Mouse (Mus musculus) CD4-positive naive resting alpha-beta T cell, adult 76 days (primary cell): ENCODE measurements around the gene Olfr313. TPM values are rescaled to one million over a fixed set of nuclear protein-coding genes. Genes with fewer than 3 reads are reported as not detected.

Source experiments
- total RNA-seq: library from RNA; stranded (reverse); gene quantifications from one replicate; pipeline ENCODE4 v1.2.4, GENCODE M21; 2023

Olfr313 gene
- total RNA-seq, result not detected

GRCm38 (mm10) chr11:58814700-58815099 is at the start of gene Olfr313:
Gene Olfr313 (plus strand): TSS chr11:58815000.

GRCm38 (mm10) chr11:58772888-58773287 is 41.9 kb upstream of the Olfr313 start, which contains the start of gene Olfr315:
Gene Olfr315 (plus strand): TSS chr11:58773188.

GRCm38 (mm10) chr11:58782480-58783089 is 32.2 kb upstream of the Olfr313 start, which contains the start of gene Olfr314:
Gene Olfr314 (plus strand): TSS chr11:58782952.

GRCm38 (mm10) chr11:58801558-58802228 is 13.1 kb upstream of the Olfr313 start, which contains the start of gene Fam183b:
Gene Fam183b (minus strand): TSS chr11:58801960.

GRCm38 (mm10) chr11:58828937-58829336 is 14.1 kb downstream of the Olfr313 start, which contains the start of gene Olfr312:
Gene Olfr312 (plus strand): TSS chr11:58829237.

GRCm38 (mm10) chr11:58838951-58839350 is 24.2 kb downstream of the Olfr313 start, which contains the start of gene Olfr311:
Gene Olfr311 (plus strand): TSS chr11:58839251.

GRCm38 (mm10) chr11:58846919-58847461 is 32.2 kb downstream of the Olfr313 start, which contains the start of gene Gm12258:
Gene Gm12258 (plus strand): TSS chr11:58847158.

GRCm38 (mm10) chr11:58867039-58867953 is 52.5 kb downstream of the Olfr313 start, which contains the start of gene 2810021J22Rik:
Gene 2810021J22Rik (plus strand): TSS chr11:58867216.

Other genes with a start within 250 kb of the Olfr313 start
- not detected for gene Olfr224, start 244.4 kb upstream of the Olfr313 start, total RNA-seq
- not detected for gene Olfr325, start 237.3 kb upstream of the Olfr313 start, total RNA-seq
- gene Olfr324, start 219.9 kb upstream of the Olfr313 start, total RNA-seq, result not detected
- gene 2210407C18Rik, start 198.9 kb upstream of the Olfr313 start, total RNA-seq, result not detected
- not detected for gene Olfr323, start 184.5 kb upstream of the Olfr313 start, total RNA-seq
- 0.35 TPM for gene Trim58, start 174.5 kb upstream of the Olfr313 start, total RNA-seq
- not detected for gene Olfr322, start 156.2 kb upstream of the Olfr313 start, total RNA-seq
- gene Olfr320, start 133.9 kb upstream of the Olfr313 start, total RNA-seq, result not detected
- gene Olfr319, start 115.8 kb upstream of the Olfr313 start, total RNA-seq, result not detected
- 0.70 TPM for gene Olfr318, start 91.0 kb upstream of the Olfr313 start, total RNA-seq
- gene Olfr317, start 75.8 kb upstream of the Olfr313 start, total RNA-seq, result not detected
- gene Olfr316, start 62.3 kb upstream of the Olfr313 start, total RNA-seq, result not detected
- not detected for gene Olfr315, start 41.8 kb upstream of the Olfr313 start, total RNA-seq
- not detected for gene Olfr314, start 32.0 kb upstream of the Olfr313 start, total RNA-seq
- not detected for gene Fam183b, start 13.0 kb upstream of the Olfr313 start, total RNA-seq
- gene Olfr312, start 14.2 kb downstream of the Olfr313 start, total RNA-seq, result not detected
- gene Olfr311, start 24.3 kb downstream of the Olfr313 start, total RNA-seq, result not detected
- gene Gm12258, start 32.2 kb downstream of the Olfr313 start, total RNA-seq, result 10.0 TPM
- 10.7 TPM for gene 2810021J22Rik, start 52.2 kb downstream of the Olfr313 start, total RNA-seq
- gene Zfp39, start 89.2 kb downstream of the Olfr313 start, total RNA-seq, result 8.5 TPM
- 0.62 TPM for gene Btnl10, start 102.9 kb downstream of the Olfr313 start, total RNA-seq
- 109 TPM for gene Rnf187, start 123.9 kb downstream of the Olfr313 start, total RNA-seq
- 10.3 TPM for gene Hist3h2ba, start 133.9 kb downstream of the Olfr313 start, total RNA-seq
- gene Hist3h2a, start 139.7 kb downstream of the Olfr313 start, total RNA-seq, result 34.6 TPM
- 0.38 TPM for gene Trim17, start 139.7 kb downstream of the Olfr313 start, total RNA-seq
- 55.2 TPM for gene Trim11, start 163.1 kb downstream of the Olfr313 start, total RNA-seq